Mouse (Mus musculus) right cerebral cortex, adult 2 months (tissue): Measurements from ENCODE around the gene Ccdc57.
"Not testable (repeated sequence)": the region's sequence is repeated elsewhere in the genome, so short reads cannot be mapped to it uniquely, and the experiment has no call there.

ENCODE experiments used
- DNase-seq, 2 experiments: peaks; one replicate each; pipeline ENCODE4 v3.0.0; 2021 to 2022; ENCODE audit warnings: low spot score in 2 of 2

Ccdc57 gene

DNA sequence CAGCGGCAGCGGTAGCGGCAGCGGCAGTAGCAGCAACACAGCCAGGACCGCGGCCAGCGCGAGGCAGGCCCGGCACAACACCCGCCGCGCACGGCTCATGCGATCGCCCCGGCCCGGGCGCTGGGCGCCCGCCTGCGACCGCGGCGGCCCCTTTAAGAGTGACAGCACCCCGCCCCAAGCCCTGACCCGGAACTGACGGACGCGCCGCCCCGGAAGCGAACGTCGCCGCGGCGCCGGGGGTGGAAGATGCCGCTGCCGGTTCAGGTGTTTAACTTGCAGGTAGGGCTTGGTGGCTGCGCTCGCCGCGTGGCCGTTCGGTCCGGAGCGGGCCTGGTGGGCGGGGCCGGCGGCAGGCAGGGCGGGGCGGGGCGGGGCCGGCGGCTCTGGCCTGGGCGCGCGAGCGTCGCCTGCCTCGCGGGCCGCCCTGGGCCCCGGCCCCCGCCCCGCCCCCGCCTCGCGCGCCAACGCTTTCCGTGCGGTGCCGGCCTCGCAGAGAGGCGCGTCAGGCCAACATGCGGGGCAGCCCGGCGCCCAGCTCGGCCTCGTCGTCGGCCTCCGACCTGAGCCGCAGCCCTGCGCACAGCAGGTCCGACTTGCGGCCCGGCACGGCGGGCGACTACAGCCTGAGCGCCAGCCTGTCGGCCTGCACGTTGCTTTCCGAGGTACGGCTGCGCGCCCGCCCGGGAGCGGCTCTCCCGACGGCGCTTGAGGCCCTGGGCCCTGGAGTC, 148.4 kb downstream of the Ccdc57 start, which contains the start of the genes Rfng and Gps1:
Gene Rfng (minus strand): TSS at position 144 of the 728 bp plus-strand sequence.
Gene Gps1 (plus strand): TSS at position 209 of the 728 bp plus-strand sequence.
- DNase-seq = peak; percentile 78 to 81

DNA sequence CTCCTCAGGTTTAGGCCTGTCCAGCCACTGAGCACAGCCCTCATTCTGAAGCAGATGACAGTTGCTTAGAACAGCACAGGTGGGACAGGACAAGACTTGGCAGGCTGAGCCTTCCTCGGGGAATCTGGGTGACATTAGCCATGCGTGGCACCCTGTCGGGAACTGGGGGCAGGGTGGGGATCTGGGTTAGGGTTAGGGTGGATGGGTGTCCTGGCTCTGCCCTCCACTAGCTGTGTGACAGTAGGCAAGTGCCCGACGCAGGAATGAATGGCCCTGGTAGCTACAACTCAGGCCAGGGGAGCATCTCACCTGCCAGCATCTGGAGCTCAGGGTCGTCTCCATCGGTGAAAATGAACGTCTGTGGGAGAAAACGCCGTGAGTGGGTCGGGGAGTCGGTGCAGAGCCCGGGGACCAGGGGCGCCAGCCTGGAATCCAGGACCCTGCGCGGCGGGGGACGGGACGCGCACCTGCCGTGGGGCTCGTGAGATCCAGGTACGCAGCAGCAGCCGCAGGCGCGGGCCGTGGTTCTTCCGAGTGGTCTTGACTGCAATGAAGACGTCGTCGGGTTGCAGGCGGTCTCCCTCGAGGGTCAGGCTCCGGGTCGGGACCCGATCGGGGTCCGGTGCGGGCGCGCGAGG, 149.1 kb downstream of the Ccdc57 start:
- DNase-seq = no peak

DNA sequence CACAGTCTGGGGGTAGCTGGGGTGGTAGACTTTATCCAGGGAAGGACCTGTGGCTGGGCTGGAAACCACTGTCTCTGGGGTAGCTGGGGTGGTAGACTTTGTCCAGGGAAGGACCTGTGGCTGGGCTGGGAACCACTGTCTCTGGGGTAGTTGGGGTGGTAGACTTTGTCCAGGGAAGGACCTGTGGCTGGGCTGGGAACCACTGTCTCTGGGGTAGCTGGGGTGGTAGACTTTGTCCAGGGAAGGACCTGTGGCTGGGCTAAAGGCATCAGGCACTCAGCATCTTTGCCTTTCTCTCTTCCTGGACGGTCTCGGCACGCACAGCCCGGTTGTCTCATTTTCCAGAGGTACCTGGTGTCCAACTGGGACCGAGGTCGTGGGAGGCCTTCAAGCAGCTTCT, 151.3 kb downstream of the Ccdc57 start:
- not testable (repeated sequence) for DNase-seq

DNA sequence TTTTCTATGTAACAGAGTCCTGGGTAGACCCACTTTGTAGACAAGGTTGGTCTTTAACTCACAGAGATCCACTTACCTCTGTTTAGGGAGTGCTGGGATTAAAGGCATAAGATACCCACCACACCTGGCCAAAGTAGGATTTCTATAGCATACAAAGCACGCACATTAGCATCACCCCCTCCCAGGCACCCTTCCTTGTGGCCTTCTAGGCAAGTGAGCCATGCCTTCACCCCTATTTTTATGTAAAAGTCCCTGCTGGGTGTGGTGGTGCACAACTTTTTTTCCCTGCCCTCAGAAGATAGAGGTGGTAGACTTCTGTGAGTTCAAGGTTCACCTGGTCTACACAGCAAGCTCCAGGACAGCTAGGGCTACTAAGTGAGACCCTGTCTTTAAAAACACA, 152.8 kb downstream of the Ccdc57 start:
- DNase-seq = no peak

DNA sequence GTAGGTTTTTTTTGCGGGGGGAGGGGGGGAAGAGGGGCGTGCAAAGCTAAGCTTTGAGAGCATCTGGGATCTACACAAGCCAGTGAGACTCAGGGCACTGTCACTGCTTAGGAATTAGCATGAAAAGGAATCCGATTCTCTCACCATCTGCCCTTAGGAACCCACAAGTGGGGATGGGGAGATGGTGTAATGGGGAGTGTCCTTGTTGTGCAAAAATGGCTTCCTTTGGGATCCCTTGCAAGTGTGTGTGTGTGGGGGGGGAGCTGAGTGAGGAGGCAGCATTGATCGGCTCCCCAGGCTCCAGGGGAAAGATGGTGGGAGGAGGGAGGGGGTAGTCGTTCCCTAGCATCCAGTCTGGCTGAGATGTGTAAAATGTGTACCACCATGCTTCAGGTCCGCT, 155.5 kb downstream of the Ccdc57 start:
- DNase-seq = no peak
